In the genomic region with DNA sequence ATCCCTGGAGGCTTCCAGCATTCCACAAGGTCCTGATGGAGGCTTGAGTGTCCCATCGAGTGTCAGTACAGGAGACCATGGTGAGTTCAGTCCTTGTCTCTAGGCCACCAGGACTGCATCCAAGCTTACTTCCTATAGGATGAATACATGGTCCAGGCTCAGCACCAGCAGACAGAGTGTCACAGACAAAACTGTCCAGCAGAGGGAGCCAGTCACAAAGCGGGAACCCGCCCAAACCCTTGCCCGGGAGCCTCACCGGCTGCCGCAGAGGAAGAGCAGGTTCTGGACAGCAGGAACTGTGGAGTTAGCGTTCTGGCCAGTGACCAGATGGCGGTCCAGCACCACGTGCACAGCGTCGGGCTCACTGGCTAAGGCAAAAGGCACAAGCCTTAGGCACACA, we compare ENCODE assay signal across 8 mouse cellular contexts. TPM values are rescaled to one million over a fixed set of nuclear protein-coding genes. Genes with fewer than 3 reads are reported as not detected.
DNase-seq lines count a peak whose midpoint lies in the region; ATAC-seq and TF ChIP-seq lines count a peak whose summit lies in the region.

No protein-coding gene starts in this region.

- H3K9me3 ChIP-seq in ES-E14 (ENCODE audit: control insufficient read depth, insufficient read depth, low read depth, low read length): no peaks in the 10 kb centered on the region
- no peaks in the 10 kb centered on the region for H3K9me3 ChIP-seq in forebrain, postnatal 0 days (ENCODE audit: low read length)
- H3K9me3 ChIP-seq in hindbrain, embryonic 10.5 days: 0 out of 2 replicates have a peak, but pooled peaks cover 2% of the 10 kb centered on the region
- no peaks in the 10 kb centered on the region for H3K9me3 ChIP-seq in lung, embryonic 14.5 days (ENCODE audit: low read depth, low read length)

- H3K4me3 ChIP-seq in ES-E14 (ENCODE audit: insufficient read depth in 1 of 2, low read depth in 1 of 2, low read length in 2 of 2, poor library complexity in 1 of 2, severe bottlenecking in 1 of 2): no peak overlapping the region
- no peak overlapping the region for H3K4me3 ChIP-seq in cerebellum, adult 2 months (replicated peaks; ENCODE audit: insufficient read depth, low read depth, low read length)
- no peak overlapping the region for H3K4me3 ChIP-seq in forebrain, postnatal 0 days (ENCODE audit: low read depth, low read length)
- H3K4me3 ChIP-seq in hindbrain, embryonic 10.5 days: no peak overlapping the region
- H3K4me3 ChIP-seq in lung, embryonic 14.5 days (ENCODE audit: low read depth, low read length): no peak overlapping the region

- in situ Hi-C loops in ES-E14 (cut with MboI; ENCODE audit: low sequenced_read_pairs in 2 of 2, unreplicated experiment in 2 of 2): no loop called here

- H3K27ac ChIP-seq in ES-E14 (ENCODE audit: insufficient read depth, low read depth, low read length, poor library complexity, severe bottlenecking): no peak overlapping the region
- peak overlapping the region; percentile 3; the same call in 1 of the 2 replicates for H3K27ac ChIP-seq in cerebellum, adult 2 months (ENCODE audit: insufficient read depth, low read length)
- H3K27ac ChIP-seq in forebrain, postnatal 0 days (ENCODE audit: low read depth, low read length): peak overlapping the region; percentile 41; the same call in 1 of the 2 replicates
- H3K27ac ChIP-seq in hindbrain, embryonic 10.5 days: peak overlapping the region; percentile 37
- no peak overlapping the region for H3K27ac ChIP-seq in lung, embryonic 14.5 days (ENCODE audit: low read depth)

- peak; percentile 85 for DNase-seq in ES-E14 (ENCODE audit: low read depth, low spot score)
- peak; percentile 94 to 97 for DNase-seq in cerebellum, adult 2 months
- peak; percentile 88 for DNase-seq in forebrain, postnatal 0 days
- peak; percentile 89 for DNase-seq in hindbrain, embryonic 10.5 days (ENCODE audit: low spot score)
- DNase-seq in layer of hippocampus, adult 8-10 months (ENCODE audit: low spot score in 2 of 2): peak; percentile 66 to 87
- peak; percentile 94 for DNase-seq in lung, embryonic 14.5 days
- peak; percentile 65 for DNase-seq in testis, postnatal 14 days (ENCODE audit: low spot score)

- peak; percentile 76 for ATAC-seq in forebrain, postnatal 0 days
- peak; percentile 62 for ATAC-seq in lung, embryonic 14.5 days (ENCODE audit: insufficient read depth)
- ATAC-seq in neutrophil, adult 5-6 weeks (ENCODE audit: extremely low read depth, insufficient number of reproducible peaks, low FRiP score, poor library complexity, severe bottlenecking): peak; percentile 83

- under 1% methylated on average over 11 of the region's 11 CpGs for WGBS in cerebellum, adult 2 months
- 9% methylated on average over 11 of the region's 11 CpGs for WGBS in forebrain, postnatal 0 days
- 17% methylated on average over 11 of the region's 11 CpGs for WGBS in hindbrain, embryonic 10.5 days
- WGBS in lung, embryonic 14.5 days: 11% methylated on average over 11 of the region's 11 CpGs

- peak; percentile 94 for TF ChIP-seq CTCF in cerebellum, adult 2 months (IDR thresholded peaks at IDR 0.05; ENCODE audit: borderline replicate concordance, insufficient read depth, low read depth, low read length)
- peak; percentile 91 for TF ChIP-seq CTCF in forebrain, postnatal 0 days (IDR thresholded peaks at IDR 0.05; ENCODE audit: low read depth)
- TF ChIP-seq CTCF in lung, embryonic 14.5 days (IDR thresholded peaks at IDR 0.05; ENCODE audit: low read depth): peak; percentile 91

- H3K27me3 ChIP-seq in cerebellum, adult 2 months (ENCODE audit: control insufficient read depth, insufficient read depth, low read length): no peaks in the 10 kb centered on the region
- H3K27me3 ChIP-seq in forebrain, postnatal 0 days (ENCODE audit: insufficient read depth, low read length): no peaks in the 10 kb centered on the region
- no peaks in the 10 kb centered on the region for H3K27me3 ChIP-seq in hindbrain, embryonic 10.5 days (ENCODE audit: insufficient read depth, poor library complexity, severe bottlenecking)
- no peaks in the 10 kb centered on the region for H3K27me3 ChIP-seq in lung, embryonic 14.5 days (ENCODE audit: insufficient read depth, low read length)

- H3K4me1 ChIP-seq in ES-E14 (ENCODE audit: control insufficient read depth in 2 of 2, insufficient read depth in 2 of 2, low read length in 2 of 2, poor library complexity in 1 of 2): peaks cover 0 to 3% of the 10 kb centered on the region in 2 experiments; a peak in 1 of 4 replicates
- H3K4me1 ChIP-seq in cerebellum, adult 2 months (ENCODE audit: control insufficient read depth, insufficient read depth, low read length): peaks cover 12% of the 10 kb centered on the region
- H3K4me1 ChIP-seq in forebrain, postnatal 0 days (ENCODE audit: insufficient read depth): peaks cover 10% of the 10 kb centered on the region; the same call in 1 of the 2 replicates
- peaks cover 20% of the 10 kb centered on the region for H3K4me1 ChIP-seq in hindbrain, embryonic 10.5 days (replicated peaks)
- H3K4me1 ChIP-seq in lung, embryonic 14.5 days (ENCODE audit: insufficient read depth): peaks cover 4% of the 10 kb centered on the region; the same call in 1 of the 2 replicates

- no peak for TF ChIP-seq POLR2A in cerebellum, adult 2 months (IDR thresholded peaks at IDR 0.05; ENCODE audit: borderline replicate concordance, insufficient read depth, low read length)

- no peak overlapping the region for H3K9ac ChIP-seq in ES-E14 (ENCODE audit: insufficient read depth, low read depth, low read length, poor library complexity, severe bottlenecking)
- no peak overlapping the region for H3K9ac ChIP-seq in forebrain, postnatal 0 days
- no peak overlapping the region for H3K9ac ChIP-seq in lung, embryonic 14.5 days

- peaks cover 12% of the 10 kb centered on the region; the same call in 1 of the 2 replicates for H3K36me3 ChIP-seq in ES-E14 (ENCODE audit: control insufficient read depth, insufficient read depth, low read length, poor library complexity, severe bottlenecking)
- peaks cover 14% of the 10 kb centered on the region for H3K36me3 ChIP-seq in forebrain, postnatal 0 days (ENCODE audit: insufficient read depth)
- peaks cover 46% of the 10 kb centered on the region for H3K36me3 ChIP-seq in hindbrain, embryonic 10.5 days
- peaks cover 37% of the 10 kb centered on the region for H3K36me3 ChIP-seq in lung, embryonic 14.5 days (ENCODE audit: insufficient read depth)

- H3K4me2 ChIP-seq in forebrain, postnatal 0 days (ENCODE audit: low read depth): 0 out of 2 replicates have a peak overlapping the region, but pooled peaks have one; percentile 17
- H3K4me2 ChIP-seq in lung, embryonic 14.5 days: no peak overlapping the region

TF ChIP-seq in ES-E14, 5 proteins besides CTCF, POLR2A, EP300 and RAD21 (continues in another document):
- TF ChIP-seq CHD2 (IDR thresholded peaks at IDR 0.05; ENCODE audit: low read depth, low read length): no peak

RNA-seq across cellular contexts. Expression of gene Gatd1, which starts 5.1 kb away (rescaled TPM):
- total RNA-seq in ES-E14 (2012; rRNA removed): 25.9 and 41.2 TPM in 2 replicates
- 48.1 and 49.2 TPM in 2 replicates for polyA plus RNA-seq in cerebellum, adult 2 months (2012; rRNA removed)
- 58.9 and 65.0 TPM in 2 replicates for total RNA-seq in forebrain, postnatal 0 days (2014; rRNA removed)
- polyA plus RNA-seq in forebrain, postnatal 0 days (2015; fragmentation: Nextera tagmentation; extraction: Ambion mirVana): 50.5 and 56.0 TPM in 2 replicates
- polyA plus RNA-seq in hindbrain, embryonic 10.5 days (2016; fragmentation: Nextera tagmentation; extraction: Ambion mirVana): 45.2 and 49.4 TPM in 2 replicates
- 10 to 100 TPM; 36.8 to 41.3 (median 38.6) TPM for total RNA-seq in layer of hippocampus, adult 8-10 months (2022)
- 48.5 and 49.1 TPM in 2 replicates for polyA plus RNA-seq in lung, embryonic 14.5 days (2014; fragmentation: Nextera tagmentation; extraction: Ambion mirVana)
- 16.8 and 21.9 TPM in 2 replicates for total RNA-seq in neutrophil, adult 5-6 weeks (2017)

RNA-seq across cellular contexts. Expression of gene Taldo1, which starts 16.8 kb away (rescaled TPM):
- 327 and 432 TPM in 2 replicates for total RNA-seq in ES-E14 (2012; rRNA removed)
- 222 and 232 TPM in 2 replicates for polyA plus RNA-seq in cerebellum, adult 2 months (2012; rRNA removed)
- total RNA-seq in forebrain, postnatal 0 days (2014; rRNA removed): 224 and 297 TPM in 2 replicates
- polyA plus RNA-seq in forebrain, postnatal 0 days (2015; fragmentation: Nextera tagmentation; extraction: Ambion mirVana): 304 and 352 TPM in 2 replicates
- 336 and 378 TPM in 2 replicates for polyA plus RNA-seq in hindbrain, embryonic 10.5 days (2016; fragmentation: Nextera tagmentation; extraction: Ambion mirVana)
- total RNA-seq in layer of hippocampus, adult 8-10 months (2022): 100 to 1,000 TPM; 107 to 127 (median 116) TPM
- polyA plus RNA-seq in lung, embryonic 14.5 days (2014; fragmentation: Nextera tagmentation; extraction: Ambion mirVana): 241 and 257 TPM in 2 replicates
- 1,594 and 1,707 TPM in 2 replicates for total RNA-seq in neutrophil, adult 5-6 weeks (2017)

RNA-seq across cellular contexts. Expression of gene Cend1, which starts 20.5 kb away (rescaled TPM):
- 1.5 and 2.7 TPM in 2 replicates for total RNA-seq in ES-E14 (2012; rRNA removed)
- polyA plus RNA-seq in cerebellum, adult 2 months (2012; rRNA removed): 375 and 402 TPM in 2 replicates
- total RNA-seq in forebrain, postnatal 0 days (2014; rRNA removed): 83.3 and 94.7 TPM in 2 replicates
- polyA plus RNA-seq in forebrain, postnatal 0 days (2015; fragmentation: Nextera tagmentation; extraction: Ambion mirVana): 111 and 125 TPM in 2 replicates
- polyA plus RNA-seq in hindbrain, embryonic 10.5 days (2016; fragmentation: Nextera tagmentation; extraction: Ambion mirVana): 11.5 and 21.9 TPM in 2 replicates
- 100 to 1,000 TPM; 248 to 286 (median 272) TPM for total RNA-seq in layer of hippocampus, adult 8-10 months (2022)
- polyA plus RNA-seq in lung, embryonic 14.5 days (2014; fragmentation: Nextera tagmentation; extraction: Ambion mirVana): not detected in 2 replicates
- total RNA-seq in neutrophil, adult 5-6 weeks (2017): 0.25 TPM in 1 of 2 replicates, not detected in the other

RNA-seq across cellular contexts. Expression of gene Slc25a22, which starts 28.9 kb away (rescaled TPM):
- total RNA-seq in ES-E14 (2012; rRNA removed): 16.2 and 19.8 TPM in 2 replicates
- 328 and 384 TPM in 2 replicates for polyA plus RNA-seq in cerebellum, adult 2 months (2012; rRNA removed)
- total RNA-seq in forebrain, postnatal 0 days (2014; rRNA removed): 115 and 141 TPM in 2 replicates
- 106 and 132 TPM in 2 replicates for polyA plus RNA-seq in forebrain, postnatal 0 days (2015; fragmentation: Nextera tagmentation; extraction: Ambion mirVana)
- polyA plus RNA-seq in hindbrain, embryonic 10.5 days (2016; fragmentation: Nextera tagmentation; extraction: Ambion mirVana): 45.9 and 55.6 TPM in 2 replicates
- total RNA-seq in layer of hippocampus, adult 8-10 months (2022): 100 to 1,000 TPM; 295 to 343 (median 318) TPM
- 27.6 and 30.1 TPM in 2 replicates for polyA plus RNA-seq in lung, embryonic 14.5 days (2014; fragmentation: Nextera tagmentation; extraction: Ambion mirVana)
- 4.9 and 9.7 TPM in 2 replicates for total RNA-seq in neutrophil, adult 5-6 weeks (2017)

RNA-seq across cellular contexts. Expression of gene Pidd1, which starts 35.0 kb away (rescaled TPM):
- 23.4 and 36.0 TPM in 2 replicates for total RNA-seq in ES-E14 (2012; rRNA removed)
- polyA plus RNA-seq in cerebellum, adult 2 months (2012; rRNA removed): 3.2 and 4.4 TPM in 2 replicates
- 2.0 and 2.2 TPM in 2 replicates for total RNA-seq in forebrain, postnatal 0 days (2014; rRNA removed)
- polyA plus RNA-seq in forebrain, postnatal 0 days (2015; fragmentation: Nextera tagmentation; extraction: Ambion mirVana): 2.3 and 2.4 TPM in 2 replicates
- 21.0 and 23.2 TPM in 2 replicates for polyA plus RNA-seq in hindbrain, embryonic 10.5 days (2016; fragmentation: Nextera tagmentation; extraction: Ambion mirVana)
- total RNA-seq in layer of hippocampus, adult 8-10 months (2022): 1 to 10 TPM; 1.1 to 2.0 (median 1.5) TPM
- 12.6 and 14.2 TPM in 2 replicates for polyA plus RNA-seq in lung, embryonic 14.5 days (2014; fragmentation: Nextera tagmentation; extraction: Ambion mirVana)
- 2.9 and 6.5 TPM in 2 replicates for total RNA-seq in neutrophil, adult 5-6 weeks (2017)

Comparison
In these comparisons a context has a peak if more than half of its experiments do, and no peak if none do; other contexts are left out.
1. H3K27ac ChIP-seq: peak in cerebellum, adult 2 months (single experiment), forebrain, postnatal 0 days (single experiment) and hindbrain, embryonic 10.5 days (single experiment); none in ES-E14 (single experiment) and lung, embryonic 14.5 days (single experiment).
2. RNA of gene Cend1, which starts 20.5 kb away (total RNA-seq): 248 to 286 TPM in layer of hippocampus, adult 8-10 months and 83.3 to 94.7 TPM in forebrain, postnatal 0 days; 1.5 to 2.7 TPM in ES-E14 and 0.25 TPM in neutrophil, adult 5-6 weeks; every median in the first group is over 10 times any median in the second.
3. Peak in every context shown above with its lines, with median percentiles within 50 percentile points of each other: DNase-seq, CTCF ChIP-seq and ATAC-seq.